Mouse (Mus musculus): ENCODE results near the gene Fam171a1. TPM values are rescaled to one million over a fixed set of nuclear protein-coding genes. Genes with fewer than 3 reads are reported as not detected.

The Fam171a1 gene
- polyA plus RNA-seq, 1 experiment, result 33.3 TPM

DNA sequence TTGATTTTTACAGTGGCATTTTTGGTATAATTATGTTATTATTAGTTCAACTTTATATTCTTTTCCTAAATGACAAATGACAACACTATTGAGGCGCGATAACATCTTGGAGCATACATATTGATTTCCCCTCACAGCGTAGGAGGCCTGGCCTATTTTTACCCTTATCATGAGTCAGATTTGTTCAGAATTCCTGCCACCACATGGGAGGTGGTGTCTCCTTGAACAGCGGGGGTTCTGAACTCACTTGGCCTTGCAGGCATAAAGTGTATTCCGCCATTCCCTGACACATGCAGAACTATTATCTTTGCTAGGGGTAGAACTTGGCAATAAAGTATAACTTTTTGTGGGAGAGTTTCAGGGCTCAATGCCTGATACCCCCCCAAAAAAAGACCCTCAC is 30.3 kb downstream of the Fam171a1 start:
- no peak overlapping the region for H3ac ChIP-seq (ENCODE audit: control insufficient read depth, insufficient read length, low read depth)
- H3K79me2 ChIP-seq (ENCODE audit: control insufficient read depth, insufficient read depth), result peaks cover 94% of the 10 kb centered on the region
- no peaks in the 10 kb centered on the region for H3K36me3 ChIP-seq (ENCODE audit: control insufficient read depth, insufficient read depth)
- peaks cover 23% of the 10 kb centered on the region for H3K79me3 ChIP-seq (ENCODE audit: low read depth)
- no peak overlapping the region for H3K4me3 ChIP-seq (ENCODE audit: insufficient read depth, poor library complexity, severe bottlenecking)
- H3K27me3 ChIP-seq (ENCODE audit: control insufficient read depth, insufficient read depth, insufficient read length), result no peaks in the 10 kb centered on the region
- TF ChIP-seq CTCF (IDR thresholded peaks at IDR 0.05; ENCODE audit: control insufficient read depth, insufficient read depth, insufficient read length) (no peak), FOSL1 (IDR thresholded peaks at IDR 0.05; ENCODE audit: insufficient read depth, low read length, poor library complexity, severe bottlenecking) (no peak), MAX (IDR thresholded peaks at IDR 0.05) (no peak)

DNA sequence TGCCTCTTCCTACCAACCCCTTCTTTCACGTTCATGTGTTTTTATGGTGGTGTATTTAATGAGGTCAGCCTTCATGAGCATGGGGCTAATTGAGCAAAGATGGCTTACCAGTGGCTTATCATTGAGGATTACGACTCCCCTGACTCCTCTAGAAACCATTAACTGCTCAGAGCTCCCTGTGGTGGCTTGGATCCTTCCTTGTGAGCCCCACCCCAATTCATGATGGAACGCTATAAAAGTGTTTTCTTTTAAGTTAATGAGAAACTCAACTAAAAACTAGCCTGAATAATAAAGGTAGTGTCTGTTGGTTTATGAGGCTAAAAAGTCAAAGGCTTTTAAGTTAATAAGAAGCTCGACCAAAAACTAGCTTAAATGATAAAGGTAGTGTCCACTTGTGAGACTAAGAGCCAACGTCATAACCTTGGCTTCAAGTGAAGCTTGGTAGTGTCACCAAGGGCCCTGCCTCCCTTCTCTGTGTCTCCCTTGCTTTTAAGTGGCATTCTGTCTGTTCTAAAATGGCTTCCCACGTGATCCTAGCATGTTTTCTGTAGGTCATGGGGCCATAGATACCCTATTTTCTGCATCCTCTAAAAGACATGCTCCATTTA is 33.6 kb downstream of the Fam171a1 start:
- no peaks in the 10 kb centered on the region for H3K27me3 ChIP-seq (ENCODE audit: control insufficient read depth, insufficient read depth, insufficient read length)
- no peak overlapping the region for H3ac ChIP-seq (ENCODE audit: control insufficient read depth, insufficient read length, low read depth)
- peaks cover 98% of the 10 kb centered on the region for H3K79me2 ChIP-seq (ENCODE audit: control insufficient read depth, insufficient read depth)
- no peak for TF ChIP-seq FOSL1 (IDR thresholded peaks at IDR 0.05; ENCODE audit: insufficient read depth, low read length, poor library complexity, severe bottlenecking)
- no peak for TF ChIP-seq USF1 (IDR thresholded peaks at IDR 0.05; ENCODE audit: low read depth)
- no peak for TF ChIP-seq MAX (IDR thresholded peaks at IDR 0.05)
- TF ChIP-seq CEBPB (IDR thresholded peaks at IDR 0.05; ENCODE audit: low read depth), result no peak
- TF ChIP-seq MYOD1 (IDR thresholded peaks at IDR 0.05; ENCODE audit: control insufficient read depth, insufficient read length, low read depth), result no peak
- no peak for TF ChIP-seq MYOG (IDR thresholded peaks at IDR 0.05; ENCODE audit: control insufficient read depth, extremely low read depth, insufficient read length)
- no peak for TF ChIP-seq CTCF (IDR thresholded peaks at IDR 0.05; ENCODE audit: control insufficient read depth, insufficient read depth, insufficient read length)
- no peak overlapping the region for H3K4me3 ChIP-seq (ENCODE audit: insufficient read depth, poor library complexity, severe bottlenecking)
- H3K36me3 ChIP-seq (ENCODE audit: control insufficient read depth, insufficient read depth), result no peaks in the 10 kb centered on the region
- H3K79me3 ChIP-seq (ENCODE audit: low read depth), result peaks cover 23% of the 10 kb centered on the region

DNA sequence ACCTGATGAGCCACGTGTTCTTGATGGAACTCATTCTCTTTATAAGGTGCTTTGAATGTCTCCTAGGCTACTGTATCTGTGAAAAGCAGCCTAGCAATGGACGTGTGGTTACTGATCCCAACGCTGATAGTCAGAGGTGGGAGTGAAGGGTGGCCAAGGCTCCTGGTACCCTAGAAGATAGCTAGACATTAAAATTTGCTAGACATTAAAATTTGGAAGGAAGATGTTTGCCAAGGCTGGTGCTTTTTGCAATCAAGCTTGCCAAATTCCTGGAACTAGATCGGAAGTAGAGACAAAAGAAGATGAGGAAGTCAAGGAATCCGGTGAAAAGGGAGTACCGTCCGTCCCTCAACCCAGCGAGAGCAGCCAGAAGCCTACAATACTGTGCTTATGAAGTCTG is 34.7 kb downstream of the Fam171a1 start:
- TF ChIP-seq MYOD1 (IDR thresholded peaks at IDR 0.05; ENCODE audit: control insufficient read depth, insufficient read length, low read depth) (no peak), FOSL1 (IDR thresholded peaks at IDR 0.05; ENCODE audit: insufficient read depth, low read length, poor library complexity, severe bottlenecking) (no peak), MYOG (IDR thresholded peaks at IDR 0.05; ENCODE audit: control insufficient read depth, extremely low read depth, insufficient read length) (no peak), CTCF (IDR thresholded peaks at IDR 0.05; ENCODE audit: control insufficient read depth, insufficient read depth, insufficient read length) (no peak)
- H3K4me3 ChIP-seq (ENCODE audit: insufficient read depth, poor library complexity, severe bottlenecking), result no peak overlapping the region
- no peaks in the 10 kb centered on the region for H3K27me3 ChIP-seq (ENCODE audit: control insufficient read depth, insufficient read depth, insufficient read length)
- H3K79me2 ChIP-seq (ENCODE audit: control insufficient read depth, insufficient read depth), result peaks cover 98% of the 10 kb centered on the region
- no peak overlapping the region for H3ac ChIP-seq (ENCODE audit: control insufficient read depth, insufficient read length, low read depth)
- peaks cover 17% of the 10 kb centered on the region for H3K79me3 ChIP-seq (ENCODE audit: low read depth)
- H3K36me3 ChIP-seq (ENCODE audit: control insufficient read depth, insufficient read depth), result no peaks in the 10 kb centered on the region

DNA sequence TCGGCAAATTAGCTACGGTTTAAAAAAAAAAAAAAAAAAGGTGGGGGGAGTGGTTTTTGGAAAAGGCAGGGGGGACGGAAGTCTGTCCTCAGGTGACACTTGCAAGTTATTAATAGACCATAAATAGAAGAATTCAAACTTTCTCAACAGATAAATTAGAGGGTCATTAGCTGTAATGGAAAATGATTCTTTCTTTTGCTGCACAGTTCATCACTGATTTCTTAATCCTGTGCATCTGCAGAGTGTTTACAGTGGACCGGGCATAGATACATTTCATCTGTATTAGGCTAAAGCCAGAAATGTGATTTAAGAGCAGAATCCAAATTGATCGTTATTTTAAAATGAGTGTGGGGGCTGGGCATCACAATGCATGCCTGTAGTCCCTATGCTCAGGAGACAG is 36.3 kb downstream of the Fam171a1 start:
- no peak overlapping the region for H3K4me3 ChIP-seq (ENCODE audit: insufficient read depth, poor library complexity, severe bottlenecking)
- H3ac ChIP-seq (ENCODE audit: control insufficient read depth, insufficient read length, low read depth), result no peak overlapping the region
- TF ChIP-seq MYOG (IDR thresholded peaks at IDR 0.05; ENCODE audit: control insufficient read depth, extremely low read depth, insufficient read length) (no peak), FOSL1 (IDR thresholded peaks at IDR 0.05; ENCODE audit: insufficient read depth, low read length, poor library complexity, severe bottlenecking) (no peak), MYOD1 (IDR thresholded peaks at IDR 0.05; ENCODE audit: control insufficient read depth, insufficient read length, low read depth) (no peak), CEBPB (IDR thresholded peaks at IDR 0.05; ENCODE audit: low read depth) (no peak), MAX (IDR thresholded peaks at IDR 0.05) (no peak), CTCF (IDR thresholded peaks at IDR 0.05; ENCODE audit: control insufficient read depth, insufficient read depth, insufficient read length) (no peak), USF1 (IDR thresholded peaks at IDR 0.05; ENCODE audit: low read depth) (no peak)
- peaks cover 17% of the 10 kb centered on the region for H3K79me3 ChIP-seq (ENCODE audit: low read depth)
- no peaks in the 10 kb centered on the region for H3K27me3 ChIP-seq (ENCODE audit: control insufficient read depth, insufficient read depth, insufficient read length)
- no peaks in the 10 kb centered on the region for H3K36me3 ChIP-seq (ENCODE audit: control insufficient read depth, insufficient read depth)
- H3K79me2 ChIP-seq (ENCODE audit: control insufficient read depth, insufficient read depth), result peaks cover 98% of the 10 kb centered on the region

DNA sequence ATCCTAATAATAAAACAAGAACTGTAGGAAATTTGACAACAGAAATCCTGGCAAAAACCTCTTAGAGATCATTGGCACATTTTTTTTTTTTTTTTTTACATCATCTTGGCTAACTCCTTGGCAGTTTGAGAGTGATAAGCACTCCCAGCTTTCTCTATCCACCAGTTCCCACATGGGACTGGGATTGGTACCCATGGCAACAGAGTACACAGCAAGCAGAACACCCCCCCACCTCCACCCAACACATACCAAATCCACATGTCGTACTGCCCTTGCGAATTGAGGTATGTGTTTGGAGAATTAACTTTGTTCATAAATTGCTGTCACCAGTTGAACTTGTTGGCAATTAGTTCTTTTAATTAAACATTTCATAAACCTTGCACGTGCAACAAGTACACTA is 37.3 kb downstream of the Fam171a1 start:
- TF ChIP-seq MYOD1 (IDR thresholded peaks at IDR 0.05; ENCODE audit: control insufficient read depth, insufficient read length, low read depth) (no peak), CTCF (IDR thresholded peaks at IDR 0.05; ENCODE audit: control insufficient read depth, insufficient read depth, insufficient read length) (no peak), MYOG (IDR thresholded peaks at IDR 0.05; ENCODE audit: control insufficient read depth, extremely low read depth, insufficient read length) (no peak), MAX (IDR thresholded peaks at IDR 0.05) (no peak), CEBPB (IDR thresholded peaks at IDR 0.05; ENCODE audit: low read depth) (no peak), USF1 (IDR thresholded peaks at IDR 0.05; ENCODE audit: low read depth) (no peak), FOSL1 (IDR thresholded peaks at IDR 0.05; ENCODE audit: insufficient read depth, low read length, poor library complexity, severe bottlenecking) (no peak)
- no peak overlapping the region for H3K4me3 ChIP-seq (ENCODE audit: insufficient read depth, poor library complexity, severe bottlenecking)
- peaks cover 98% of the 10 kb centered on the region for H3K79me2 ChIP-seq (ENCODE audit: control insufficient read depth, insufficient read depth)
- H3K79me3 ChIP-seq (ENCODE audit: low read depth), result peaks cover 21% of the 10 kb centered on the region
- no peak overlapping the region for H3ac ChIP-seq (ENCODE audit: control insufficient read depth, insufficient read length, low read depth)
- no peaks in the 10 kb centered on the region for H3K27me3 ChIP-seq (ENCODE audit: control insufficient read depth, insufficient read depth, insufficient read length)
- H3K36me3 ChIP-seq (ENCODE audit: control insufficient read depth, insufficient read depth), result no peaks in the 10 kb centered on the region

DNA sequence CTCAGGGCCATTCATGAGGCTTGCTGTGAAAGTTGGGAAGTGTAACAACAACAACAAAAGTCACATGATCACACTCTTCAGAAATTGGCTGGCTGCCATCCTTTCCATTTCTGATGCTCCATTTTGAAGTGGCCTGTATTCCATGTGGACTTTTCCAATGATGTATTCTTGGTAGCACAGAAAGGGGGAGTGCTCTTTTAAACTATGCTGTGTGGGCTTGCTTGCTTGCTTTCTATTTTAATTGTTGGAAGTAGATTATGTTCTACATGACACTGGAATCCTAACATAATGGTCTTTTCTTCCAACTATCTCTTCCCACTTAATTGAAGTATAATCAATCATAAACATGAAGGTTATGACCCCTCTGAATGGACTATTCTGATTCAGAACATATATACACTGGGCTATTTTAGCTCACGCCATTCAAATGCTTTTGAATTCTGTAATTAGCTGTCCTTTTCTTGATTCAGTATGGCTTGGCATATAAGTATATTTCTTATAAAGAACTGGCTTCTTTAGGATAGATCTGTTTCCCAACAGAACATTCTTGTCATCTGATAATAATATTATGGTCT is 40.2 kb downstream of the Fam171a1 start:
- TF ChIP-seq MYOD1 (IDR thresholded peaks at IDR 0.05; ENCODE audit: control insufficient read depth, insufficient read length, low read depth), result no peak
- no peak for TF ChIP-seq CEBPB (IDR thresholded peaks at IDR 0.05; ENCODE audit: low read depth)
- TF ChIP-seq CTCF (IDR thresholded peaks at IDR 0.05; ENCODE audit: control insufficient read depth, insufficient read depth, insufficient read length), result no peak
- TF ChIP-seq USF1 (IDR thresholded peaks at IDR 0.05; ENCODE audit: low read depth), result no peak
- TF ChIP-seq FOSL1 (IDR thresholded peaks at IDR 0.05; ENCODE audit: insufficient read depth, low read length, poor library complexity, severe bottlenecking), result no peak
- no peak for TF ChIP-seq MAX (IDR thresholded peaks at IDR 0.05)
- TF ChIP-seq MYOG (IDR thresholded peaks at IDR 0.05; ENCODE audit: control insufficient read depth, extremely low read depth, insufficient read length), result no peak
- Histone ChIP-seq H3ac (ENCODE audit: control insufficient read depth, insufficient read length, low read depth) (no peak overlapping the region), H3K79me3 (ENCODE audit: low read depth) (peaks cover 17% of the 10 kb centered on the region), H3K4me3 (ENCODE audit: insufficient read depth, poor library complexity, severe bottlenecking) (no peak overlapping the region), H3K27me3 (ENCODE audit: control insufficient read depth, insufficient read depth, insufficient read length) (no peaks in the 10 kb centered on the region), H3K36me3 (ENCODE audit: control insufficient read depth, insufficient read depth) (no peaks in the 10 kb centered on the region), H3K79me2 (ENCODE audit: control insufficient read depth, insufficient read depth) (peaks cover 99% of the 10 kb centered on the region)

Measured in C2C12 (cell line).